Mouse (Mus musculus) C2C12 (cell line): ENCODE measurements at regions not wholly inside any gene's neighbourhood (a gene's known extent, or its start where the extent isn't known, plus 50 kb on each side); places are given as distances from the start of the nearest gene placed in this dataset.

Source experiments
- CEBPB ChIP-seq: IDR thresholded peaks from one replicate; pipeline ENCODE4 v1.6.1; 2011; ENCODE audit warnings: low read depth, mild to moderate bottlenecking, control low read depth, moderate library complexity
- CTCF ChIP-seq: IDR thresholded peaks from one replicate; pipeline ENCODE4 v1.5.1; 2011; ENCODE audit not compliant: control insufficient read depth, insufficient read depth, insufficient read length
- MAX ChIP-seq: IDR thresholded peaks from one replicate; pipeline ENCODE4 v1.6.1; 2011; ENCODE audit warnings: mild to moderate bottlenecking, control low read depth
- MYOD1 ChIP-seq: IDR thresholded peaks from one replicate; pipeline ENCODE4 v1.6.1; 2011; ENCODE audit warnings: low read depth; ENCODE audit not compliant: control insufficient read depth, insufficient read length
- MYOG ChIP-seq: IDR thresholded peaks from one replicate; pipeline ENCODE4 v1.6.1; 2011; ENCODE audit not compliant: control insufficient read depth, insufficient read length; ENCODE audit errors: extremely low read depth
- USF1 ChIP-seq: IDR thresholded peaks from one replicate; pipeline ENCODE4 v1.6.1; 2011; ENCODE audit warnings: low read depth, mild to moderate bottlenecking, control low read depth, moderate library complexity

- no peak for TF ChIP-seq CTCF
- no peak for TF ChIP-seq CEBPB
- TF ChIP-seq USF1: no peak
- TF ChIP-seq MAX: no peak
- TF ChIP-seq MYOG: no peak
- no peak for TF ChIP-seq MYOD1
Observed at GRCm38 (mm10) chr11:113191006-113191405, 409.0 kb downstream of the Sox9 start.
